Mouse (Mus musculus): ENCODE data around the gene Fam214a. TPM values are rescaled to one million over a fixed set of nuclear protein-coding genes. Genes with fewer than 3 reads are reported as not detected.

Gene Fam214a
- polyA plus RNA-seq, 1 experiment from 2014 or later, result 13.3 TPM

- H3K27ac ChIP-seq (replicated peaks; ENCODE audit: low read depth, low read length), result no peak overlapping the region
- 37% methylated on average over 7 of the region's 7 CpGs for WGBS
- H3K36me3 ChIP-seq (replicated peaks; ENCODE audit: control insufficient read depth, insufficient read depth, low read depth, low read length), result no peaks in the 10 kb centered on the region
- H3K9me3 ChIP-seq (replicated peaks; ENCODE audit: control insufficient read depth, low read length), result no peaks in the 10 kb centered on the region
- DNase-seq (ENCODE audit: low spot score), result no peak
- H3K27me3 ChIP-seq (ENCODE audit: control insufficient read depth, insufficient read depth, low read length), result no peaks in the 10 kb centered on the region
- no peak overlapping the region for H3K4me3 ChIP-seq (ENCODE audit: low read depth, low read length)
- no peak for ATAC-seq (replicated peaks; ENCODE audit: insufficient number of reproducible peaks, low FRiP score, low TSS enrichment, low read depth)
- H3K4me1 ChIP-seq (ENCODE audit: control insufficient read depth, insufficient read depth, low read length), result no peaks in the 10 kb centered on the region
- H3K4me2 ChIP-seq (ENCODE audit: low read depth, low read length), result no peak overlapping the region
- H3K9ac ChIP-seq (replicated peaks; ENCODE audit: low read length), result no peak overlapping the region
These were observed 71.4 kb downstream of the Fam214a start for GRCm38 (mm10) chr9:75024089-75024488.

- no peak for ATAC-seq (replicated peaks; ENCODE audit: insufficient number of reproducible peaks, low FRiP score, low TSS enrichment, low read depth)
- Histone ChIP-seq H3K9ac (replicated peaks; ENCODE audit: low read length) (no peak overlapping the region), H3K36me3 (replicated peaks; ENCODE audit: control insufficient read depth, insufficient read depth, low read depth, low read length) (no peaks in the 10 kb centered on the region), H3K4me1 (ENCODE audit: control insufficient read depth, insufficient read depth, low read length) (no peaks in the 10 kb centered on the region), H3K4me2 (ENCODE audit: low read depth, low read length) (no peak overlapping the region), H3K27me3 (ENCODE audit: control insufficient read depth, insufficient read depth, low read length) (no peaks in the 10 kb centered on the region), H3K4me3 (ENCODE audit: low read depth, low read length) (no peak overlapping the region), H3K27ac (replicated peaks; ENCODE audit: low read depth, low read length) (no peak overlapping the region), H3K9me3 (replicated peaks; ENCODE audit: control insufficient read depth, low read length) (no peaks in the 10 kb centered on the region)
- 73% methylated on average over 6 of the region's 6 CpGs for WGBS
- no peak for DNase-seq (ENCODE audit: low spot score)
These were observed 73.0 kb downstream of the Fam214a start for GRCm38 (mm10) chr9:75025689-75026088.

- Histone ChIP-seq H3K27ac (replicated peaks; ENCODE audit: low read depth, low read length) (no peak overlapping the region), H3K27me3 (ENCODE audit: control insufficient read depth, insufficient read depth, low read length) (no peaks in the 10 kb centered on the region), H3K9me3 (replicated peaks; ENCODE audit: control insufficient read depth, low read length) (no peaks in the 10 kb centered on the region), H3K9ac (replicated peaks; ENCODE audit: low read length) (no peak overlapping the region), H3K4me2 (ENCODE audit: low read depth, low read length) (no peak overlapping the region), H3K4me1 (ENCODE audit: control insufficient read depth, insufficient read depth, low read length) (no peaks in the 10 kb centered on the region), H3K36me3 (replicated peaks; ENCODE audit: control insufficient read depth, insufficient read depth, low read depth, low read length) (no peaks in the 10 kb centered on the region), H3K4me3 (ENCODE audit: low read depth, low read length) (no peak overlapping the region)
- 94% methylated on average over 1 of the region's 1 CpGs for WGBS
- ATAC-seq (replicated peaks; ENCODE audit: insufficient number of reproducible peaks, low FRiP score, low TSS enrichment, low read depth) (no peak), DNase-seq (ENCODE audit: low spot score) (no peak)
These were observed 79.7 kb downstream of the Fam214a start for GRCm38 (mm10) chr9:75032408-75032807.

- H3K27ac ChIP-seq (replicated peaks; ENCODE audit: low read depth, low read length), result no peak overlapping the region
- H3K36me3 ChIP-seq (replicated peaks; ENCODE audit: control insufficient read depth, insufficient read depth, low read depth, low read length), result no peaks in the 10 kb centered on the region
- no peak overlapping the region for H3K4me2 ChIP-seq (ENCODE audit: low read depth, low read length)
- ATAC-seq (replicated peaks; ENCODE audit: insufficient number of reproducible peaks, low FRiP score, low TSS enrichment, low read depth) (no peak), DNase-seq (ENCODE audit: low spot score) (peak; percentile 48)
- H3K4me1 ChIP-seq (ENCODE audit: control insufficient read depth, insufficient read depth, low read length), result no peaks in the 10 kb centered on the region
- H3K27me3 ChIP-seq (ENCODE audit: control insufficient read depth, insufficient read depth, low read length), result no peaks in the 10 kb centered on the region
- H3K9ac ChIP-seq (replicated peaks; ENCODE audit: low read length), result no peak overlapping the region
- 59% methylated on average over 7 of the region's 7 CpGs for WGBS
- H3K4me3 ChIP-seq (ENCODE audit: low read depth, low read length), result no peak overlapping the region
- H3K9me3 ChIP-seq (replicated peaks; ENCODE audit: control insufficient read depth, low read length), result no peaks in the 10 kb centered on the region
These were observed 80.5 kb downstream of the Fam214a start for GRCm38 (mm10) chr9:75033141-75033540.

GRCm38 (mm10) chr9:75034691-75035090 lies 82.0 kb downstream of the Fam214a start:
- WGBS, result 54% methylated on average over 1 of the region's 1 CpGs
- no peak overlapping the region for H3K4me2 ChIP-seq (ENCODE audit: low read depth, low read length)

GRCm38 (mm10) chr9:75035944-75036343 lies 83.3 kb downstream of the Fam214a start:
- WGBS, result 72% methylated on average over 4 of the region's 4 CpGs

More at GRCm38 (mm10) chr9:75034691-75035090, 82.0 kb downstream of the Fam214a start:
- ATAC-seq (replicated peaks; ENCODE audit: insufficient number of reproducible peaks, low FRiP score, low TSS enrichment, low read depth) (no peak), DNase-seq (ENCODE audit: low spot score) (no peak)
- Histone ChIP-seq H3K9me3 (replicated peaks; ENCODE audit: control insufficient read depth, low read length) (no peaks in the 10 kb centered on the region), H3K4me3 (ENCODE audit: low read depth, low read length) (no peak overlapping the region), H3K27ac (replicated peaks; ENCODE audit: low read depth, low read length) (no peak overlapping the region), H3K9ac (replicated peaks; ENCODE audit: low read length) (no peak overlapping the region), H3K27me3 (ENCODE audit: control insufficient read depth, insufficient read depth, low read length) (no peaks in the 10 kb centered on the region), H3K36me3 (replicated peaks; ENCODE audit: control insufficient read depth, insufficient read depth, low read depth, low read length) (no peaks in the 10 kb centered on the region), H3K4me1 (ENCODE audit: control insufficient read depth, insufficient read depth, low read length) (no peaks in the 10 kb centered on the region)

GRCm38 (mm10) chr9:75037451-75038356 lies 85.0 kb downstream of the Fam214a start, which contains the start of gene Arpp19:
Gene Arpp19, plus strand, starts transcription at chr9:75037614.
- peak; percentile 94 for ATAC-seq (replicated peaks; ENCODE audit: insufficient number of reproducible peaks, low FRiP score, low TSS enrichment, low read depth)

More at GRCm38 (mm10) chr9:75035944-75036343, 83.3 kb downstream of the Fam214a start:
- no peak overlapping the region for H3K4me3 ChIP-seq (ENCODE audit: low read depth, low read length)
- DNase-seq (ENCODE audit: low spot score) (no peak), ATAC-seq (replicated peaks; ENCODE audit: insufficient number of reproducible peaks, low FRiP score, low TSS enrichment, low read depth) (no peak)
- no peak overlapping the region for H3K27ac ChIP-seq (replicated peaks; ENCODE audit: low read depth, low read length)
- H3K27me3 ChIP-seq (ENCODE audit: control insufficient read depth, insufficient read depth, low read length), result no peaks in the 10 kb centered on the region
- H3K4me2 ChIP-seq (ENCODE audit: low read depth, low read length), result no peak overlapping the region
- no peak overlapping the region for H3K9ac ChIP-seq (replicated peaks; ENCODE audit: low read length)
- H3K9me3 ChIP-seq (replicated peaks; ENCODE audit: control insufficient read depth, low read length), result no peaks in the 10 kb centered on the region
- H3K36me3 ChIP-seq (replicated peaks; ENCODE audit: control insufficient read depth, insufficient read depth, low read depth, low read length), result no peaks in the 10 kb centered on the region
- H3K4me1 ChIP-seq (ENCODE audit: control insufficient read depth, insufficient read depth, low read length), result no peaks in the 10 kb centered on the region

GRCm38 (mm10) chr9:75038357-75038688 lies 85.6 kb downstream of the Fam214a start:
- WGBS, result 1% methylated on average over 10 of the region's 10 CpGs
- DNase-seq (ENCODE audit: low spot score), result no peak
- H3K27ac ChIP-seq (replicated peaks; ENCODE audit: low read depth, low read length), result no peak overlapping the region
- H3K27me3 ChIP-seq (ENCODE audit: control insufficient read depth, insufficient read depth, low read length), result no peaks in the 10 kb centered on the region
- peak overlapping the region; percentile 93 for H3K9ac ChIP-seq (replicated peaks; ENCODE audit: low read length)
- no peaks in the 10 kb centered on the region for H3K9me3 ChIP-seq (replicated peaks; ENCODE audit: control insufficient read depth, low read length)
- no peaks in the 10 kb centered on the region for H3K4me1 ChIP-seq (ENCODE audit: control insufficient read depth, insufficient read depth, low read length)
- no peaks in the 10 kb centered on the region for H3K36me3 ChIP-seq (replicated peaks; ENCODE audit: control insufficient read depth, insufficient read depth, low read depth, low read length)
- ATAC-seq (replicated peaks; ENCODE audit: insufficient number of reproducible peaks, low FRiP score, low TSS enrichment, low read depth), result no peak
- H3K4me3 ChIP-seq (ENCODE audit: low read depth, low read length), result peak overlapping the region; percentile 96
- H3K4me2 ChIP-seq (ENCODE audit: low read depth, low read length), result peak overlapping the region; percentile 49

More at GRCm38 (mm10) chr9:75037451-75038356, 85.0 kb downstream of the Fam214a start, which contains the start of gene Arpp19:
- Histone ChIP-seq H3K4me1 (ENCODE audit: control insufficient read depth, insufficient read depth, low read length) (no peaks in the 10 kb centered on the region), H3K27ac (replicated peaks; ENCODE audit: low read depth, low read length) (peak within 1 kb of the TSS; percentile 47), H3K36me3 (replicated peaks; ENCODE audit: control insufficient read depth, insufficient read depth, low read depth, low read length) (no peaks in the 10 kb centered on the region), H3K4me2 (ENCODE audit: low read depth, low read length) (peak within 1 kb of the TSS; percentile 49), H3K9ac (replicated peaks; ENCODE audit: low read length) (peak within 1 kb of the TSS; percentile 93), H3K27me3 (ENCODE audit: control insufficient read depth, insufficient read depth, low read length) (no peaks in the 10 kb centered on the region), H3K9me3 (replicated peaks; ENCODE audit: control insufficient read depth, low read length) (no peaks in the 10 kb centered on the region), H3K4me3 (ENCODE audit: low read depth, low read length) (peak within 1 kb of the TSS; percentile 96)
- peak; percentile 94 for DNase-seq (ENCODE audit: low spot score)
- under 1% methylated on average over 70 of the region's 73 CpGs for WGBS
